Mouse (Mus musculus) kidney, embryonic 15.5 days (tissue): ENCODE data around the gene Fam111a. TPM values are rescaled to one million over a fixed set of nuclear protein-coding genes. Genes with fewer than 3 reads are reported as not detected.
"Not testable (repeated sequence)": the region's sequence is repeated elsewhere in the genome, so short reads cannot be mapped to it uniquely, and the experiment has no call there.

ENCODE experiments used
- ATAC-seq: fragments of 200-750 bp; cut with Nextera tagmentation; replicated peaks from 2 replicates; pipeline ENCODE4 v1.8.0; 2017; ENCODE audit warnings: moderate TSS enrichment; ENCODE audit not compliant: low FRiP score
- H3K27ac ChIP-seq: fragments of 300-500 bp; sonication (generic); 2 replicates; pipeline ENCODE4 v1.5.1; 2015; ENCODE audit warnings: mild to moderate bottlenecking, inconsistent platforms
- H3K27me3 ChIP-seq: fragments of 300-500 bp; sonication (generic); 2 replicates; pipeline ENCODE4 v1.6.1; 2015; ENCODE audit warnings: inconsistent platforms
- H3K36me3 ChIP-seq: fragments of 300-500 bp; sonication (generic); 2 replicates; pipeline ENCODE4 v1.6.1; 2015; ENCODE audit warnings: inconsistent platforms
- H3K4me1 ChIP-seq: fragments of 300-500 bp; sonication (generic); 2 replicates; pipeline ENCODE4 v1.6.1; 2015; ENCODE audit warnings: inconsistent platforms
- H3K4me2 ChIP-seq: fragments of 300-500 bp; sonication (generic); 2 replicates; pipeline ENCODE4 v1.6.1; 2015; ENCODE audit warnings: moderate library complexity, mild to moderate bottlenecking, inconsistent platforms
- H3K4me3 ChIP-seq: fragments of 300-500 bp; sonication (generic); replicated peaks from 2 replicates; pipeline ENCODE4 v1.5.1; 2015; ENCODE audit warnings: mild to moderate bottlenecking, inconsistent platforms
- H3K9ac ChIP-seq: fragments of 300-500 bp; sonication (generic); 2 replicates; pipeline ENCODE4 v1.6.1; 2015; ENCODE audit warnings: mild to moderate bottlenecking, inconsistent platforms
- H3K9me3 ChIP-seq: fragments of 300-500 bp; sonication (generic); replicated peaks from 2 replicates; pipeline ENCODE4 v1.6.1; 2016; ENCODE audit warnings: inconsistent platforms
- WGBS: fragments of 180-500 bp; shearing (Covaris S2); methylation state at CpG from one replicate; pipeline ENCODE4 v1.1.7; 2015; ENCODE audit warnings: mixed read lengths; 5-methylcytosine and 5-hydroxymethylcytosine counted together
- polyA plus RNA-seq: library from polyadenylated mRNA; unstranded; fragments of >200 nt; fragmentation: Nextera tagmentation; extraction: Ambion mirVana; gene quantifications from 2 replicates; pipeline ENCODE4 v1.2.1, GENCODE M21; 2015

Gene Fam111a
- polyA plus RNA-seq = 25.3 and 26.3 TPM in 2 replicates

DNA sequence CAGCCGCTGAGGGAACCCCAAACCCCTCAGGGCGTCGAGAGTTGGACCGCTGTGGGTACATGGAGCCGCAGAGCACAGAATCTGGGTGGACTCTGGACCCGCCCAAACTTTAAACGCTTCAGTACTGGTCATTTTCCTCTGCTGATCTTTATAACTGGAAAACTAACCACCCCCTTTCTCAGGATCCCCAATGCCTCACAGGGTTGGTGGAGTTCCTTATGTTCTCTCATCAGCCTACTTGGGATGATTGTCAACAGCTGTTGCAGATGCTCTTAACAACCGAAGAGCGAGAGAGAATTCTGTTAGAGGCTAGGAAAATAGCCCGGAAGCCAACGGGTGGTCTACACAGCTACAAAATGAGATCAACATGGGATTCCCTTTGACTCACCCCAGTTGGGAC lies at the start of gene Fam111a:
TSS of gene Fam111a (plus strand) at position 301 of the 400 bp plus-strand sequence.
- H3K4me3 ChIP-seq, H3K9me3 ChIP-seq, H3K4me2 ChIP-seq, H3K4me1 ChIP-seq, H3K27me3 ChIP-seq, H3K27ac ChIP-seq, H3K36me3 ChIP-seq, H3K9ac ChIP-seq, ATAC-seq: not testable (repeated sequence)
- 95% methylated on average over 11 of the region's 11 CpGs for WGBS

DNA sequence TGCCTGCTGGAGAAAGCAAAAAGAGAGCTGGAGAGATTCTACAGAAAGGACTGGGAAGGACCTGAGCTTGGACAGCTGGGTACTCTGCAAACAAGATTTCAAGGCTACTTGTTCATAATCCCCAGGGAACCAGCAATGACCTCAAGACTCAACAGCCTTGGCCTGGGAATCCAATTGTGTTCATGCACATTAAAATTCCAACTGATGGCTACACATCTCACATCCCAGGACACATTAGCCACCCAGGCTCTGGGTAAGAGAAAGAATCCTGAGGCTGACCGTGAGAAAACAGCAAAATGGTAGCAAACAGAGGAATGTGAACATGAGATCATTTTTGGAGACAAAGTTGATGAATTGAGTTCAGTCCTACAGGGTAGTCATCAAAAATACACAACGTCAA lies 49.3 kb upstream of the Fam111a start:
- no peak overlapping the region for H3K4me3 ChIP-seq
- H3K36me3 ChIP-seq = peaks cover 12% of the 10 kb centered on the region
- WGBS = 93% methylated on average over 2 of the region's 2 CpGs
- H3K4me1 ChIP-seq = peaks cover 20% of the 10 kb centered on the region
- no peak for ATAC-seq
- H3K9ac ChIP-seq = no peak overlapping the region
- H3K27me3 ChIP-seq = 0 out of 2 replicates have a peak, but pooled peaks cover 6% of the 10 kb centered on the region
- no peak overlapping the region for H3K4me2 ChIP-seq
- H3K9me3 ChIP-seq = no peaks in the 10 kb centered on the region
- no peak overlapping the region for H3K27ac ChIP-seq

- no peaks in the 10 kb centered on the region for H3K36me3 ChIP-seq
- H3K27me3 ChIP-seq = 0 out of 2 replicates have a peak, but pooled peaks cover 6% of the 10 kb centered on the region
- no peak for ATAC-seq
- H3K9ac ChIP-seq = no peak overlapping the region
- H3K4me1 ChIP-seq = peaks cover 20% of the 10 kb centered on the region
- 83% methylated on average over 2 of the region's 2 CpGs for WGBS
- H3K9me3 ChIP-seq = no peaks in the 10 kb centered on the region
- no peak overlapping the region for H3K4me2 ChIP-seq
- no peak overlapping the region for H3K27ac ChIP-seq
- no peak overlapping the region for H3K4me3 ChIP-seq
Observed at GRCm38 (mm10) chr19:12497909-12498308, 47.6 kb upstream of the Fam111a start.

GRCm38 (mm10) chr19:12498321-12498720 lies 47.2 kb upstream of the Fam111a start:
- peaks cover 20% of the 10 kb centered on the region for H3K4me1 ChIP-seq
- H3K27me3 ChIP-seq = 0 out of 2 replicates have a peak, but pooled peaks cover 6% of the 10 kb centered on the region
- no peak overlapping the region for H3K9ac ChIP-seq
- H3K4me2 ChIP-seq = no peak overlapping the region
- H3K9me3 ChIP-seq = no peaks in the 10 kb centered on the region
- H3K27ac ChIP-seq = no peak overlapping the region
- 67% methylated on average over 4 of the region's 4 CpGs for WGBS
- ATAC-seq = no peak
- no peak overlapping the region for H3K4me3 ChIP-seq
- no peaks in the 10 kb centered on the region for H3K36me3 ChIP-seq

DNA sequence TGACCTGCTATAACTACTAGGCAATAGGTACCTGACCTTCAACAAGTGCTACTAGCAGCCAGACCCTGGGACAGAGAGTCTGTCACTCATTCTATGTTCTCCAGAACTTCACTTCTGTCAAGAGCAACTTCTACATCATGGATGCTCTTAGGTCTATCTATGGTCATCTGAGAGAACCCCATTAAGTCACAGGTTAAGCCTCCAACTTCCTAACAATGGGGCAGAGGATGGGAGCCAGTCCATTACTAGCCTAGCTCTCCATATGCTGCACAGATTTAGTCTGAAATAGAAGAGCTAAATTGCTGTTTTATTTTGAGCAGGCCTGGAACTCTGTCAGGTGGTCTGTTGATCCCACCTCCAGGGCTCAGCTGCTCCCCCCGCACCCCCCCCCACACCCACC lies 46.6 kb upstream of the Fam111a start:
- no peaks in the 10 kb centered on the region for H3K36me3 ChIP-seq
- no peak overlapping the region for H3K27ac ChIP-seq
- H3K4me1 ChIP-seq = peaks cover 15% of the 10 kb centered on the region
- H3K4me2 ChIP-seq = 0 out of 2 replicates have a peak overlapping the region, but pooled peaks have one; percentile 89
- H3K9me3 ChIP-seq = no peaks in the 10 kb centered on the region
- no peak for ATAC-seq
- WGBS = 86% methylated on average over 1 of the region's 1 CpGs
- no peak overlapping the region for H3K4me3 ChIP-seq
- 0 out of 2 replicates have a peak, but pooled peaks cover 6% of the 10 kb centered on the region for H3K27me3 ChIP-seq
- H3K9ac ChIP-seq = no peak overlapping the region

- Histone ChIP-seq H3K36me3 (no peaks in the 10 kb centered on the region), H3K9me3 (no peaks in the 10 kb centered on the region), H3K4me2 (peak overlapping the region; percentile 89), H3K4me1 (peaks cover 13% of the 10 kb centered on the region), H3K27me3 (0 out of 2 replicates have a peak, but pooled peaks cover 6% of the 10 kb centered on the region), H3K4me3 (peak overlapping the region; percentile 72), H3K9ac (no peak overlapping the region), H3K27ac (no peak overlapping the region)
- WGBS = 18% methylated on average over 2 of the region's 2 CpGs
- no peak for ATAC-seq
Observed at GRCm38 (mm10) chr19:12499485-12499884, 46.1 kb upstream of the Fam111a start.

DNA sequence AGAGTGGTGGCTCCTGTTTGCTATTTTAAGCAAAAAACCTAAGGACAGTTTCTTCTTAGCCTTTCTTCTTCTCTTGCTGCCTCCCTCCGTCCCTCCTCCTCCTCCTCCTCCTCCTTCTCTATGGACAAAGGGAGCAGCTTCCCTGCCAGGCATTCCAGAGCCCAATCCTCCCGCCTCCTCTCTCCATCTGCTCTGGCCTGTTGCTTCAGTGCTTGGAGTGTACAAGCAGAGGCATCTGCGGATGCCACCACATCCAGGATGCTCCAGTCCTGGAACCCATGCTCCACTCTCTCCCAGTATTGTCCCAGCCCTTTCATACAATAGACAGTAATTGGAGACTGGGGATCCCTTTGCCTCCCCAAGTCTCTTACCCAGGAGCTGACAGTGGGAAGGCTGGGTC lies 45.4 kb upstream of the Fam111a start:
- peak overlapping the region; percentile 89 for H3K4me2 ChIP-seq
- no peak overlapping the region for H3K27ac ChIP-seq
- 0 out of 2 replicates have a peak, but pooled peaks have one; percentile 15 for ATAC-seq
- H3K4me3 ChIP-seq = peak overlapping the region; percentile 72
- H3K9ac ChIP-seq = peak overlapping the region; percentile 17; the same call in 1 of the 2 replicates
- no peaks in the 10 kb centered on the region for H3K36me3 ChIP-seq
- peaks cover 13% of the 10 kb centered on the region for H3K4me1 ChIP-seq
- WGBS = 6% methylated on average over 3 of the region's 3 CpGs
- H3K9me3 ChIP-seq = no peaks in the 10 kb centered on the region
- H3K27me3 ChIP-seq = 0 out of 2 replicates have a peak, but pooled peaks cover 6% of the 10 kb centered on the region

DNA sequence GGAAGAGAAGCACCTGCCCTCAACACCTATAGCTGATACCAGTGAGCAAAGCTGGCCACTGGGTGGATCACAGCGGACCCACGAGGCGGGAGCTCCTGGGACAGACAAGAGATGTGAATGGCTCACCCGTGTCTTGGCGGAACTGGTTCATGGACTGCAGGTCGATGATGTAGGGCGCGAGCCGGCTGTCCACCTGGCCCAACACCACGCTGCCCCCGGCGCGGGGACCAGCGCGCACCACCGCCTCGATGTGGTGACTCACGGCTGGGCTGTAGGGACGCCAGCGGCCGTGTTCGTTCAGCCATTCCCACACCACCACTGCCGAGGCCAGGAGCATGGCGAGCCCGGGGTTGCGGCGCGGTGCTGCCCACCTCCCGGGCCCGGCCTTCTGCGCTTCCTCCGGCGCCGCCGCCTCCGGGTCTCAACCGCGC lies 44.6 kb upstream of the Fam111a start:
- peak; percentile 76 for ATAC-seq
- Histone ChIP-seq H3K4me2 (peak overlapping the region; percentile 89), H3K4me3 (peak overlapping the region; percentile 72), H3K27me3 (0 out of 2 replicates have a peak, but pooled peaks cover 6% of the 10 kb centered on the region), H3K4me1 (peaks cover 13% of the 10 kb centered on the region), H3K36me3 (no peaks in the 10 kb centered on the region), H3K9me3 (no peaks in the 10 kb centered on the region), H3K27ac (peak overlapping the region; percentile 86), H3K9ac (peak overlapping the region; percentile 70)
- WGBS = under 1% methylated on average over 37 of the region's 38 CpGs

DNA sequence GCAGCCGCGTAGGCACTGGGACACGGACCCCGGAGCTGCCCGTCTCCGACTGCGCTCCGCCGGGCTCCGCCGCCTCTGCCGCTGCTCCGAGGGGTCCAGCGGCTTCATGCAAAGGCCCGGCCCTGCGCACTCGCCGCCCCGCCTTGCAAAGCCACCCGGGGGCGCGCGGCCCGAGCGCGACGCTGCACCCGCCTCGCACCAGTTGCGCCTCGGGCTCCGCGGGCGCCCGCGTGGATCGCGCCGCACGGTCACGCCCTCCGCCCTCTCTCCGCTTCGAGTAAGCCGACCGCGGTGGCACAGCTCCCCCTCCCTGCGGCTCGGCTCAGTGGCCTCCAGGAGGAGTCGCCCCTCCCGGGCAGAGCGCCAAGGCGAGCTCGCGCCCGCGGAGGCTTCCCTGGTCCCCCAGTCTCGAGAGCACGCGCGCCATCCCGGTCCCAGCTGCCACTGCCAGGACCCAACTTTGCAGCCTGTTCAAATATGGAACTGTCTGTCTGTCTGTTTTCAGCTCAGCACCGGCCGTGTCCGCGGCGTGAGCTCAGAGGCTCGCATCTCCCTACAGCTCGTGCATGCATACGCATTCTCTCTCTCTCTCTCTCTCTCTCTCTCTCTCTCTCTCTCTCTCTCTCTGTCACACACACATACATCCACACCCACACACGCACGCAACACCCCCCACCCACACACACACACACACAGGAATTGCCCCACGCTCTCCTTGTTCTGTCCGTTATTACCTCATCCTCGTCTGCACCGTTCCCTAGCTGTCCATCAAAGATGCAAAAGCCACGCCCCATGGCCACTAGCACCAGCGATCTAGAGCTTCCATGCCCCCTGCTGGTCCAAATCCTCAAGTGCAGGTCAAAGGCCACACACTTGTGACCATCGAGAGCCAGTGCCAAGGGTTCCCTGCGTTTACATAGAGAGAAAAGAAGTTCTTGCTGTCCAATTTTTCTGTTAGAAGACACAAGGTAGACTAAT lies 43.9 kb upstream of the Fam111a start, which contains the start of gene Dtx4:
TSS of gene Dtx4 (minus strand) at position 85 of the 978 bp plus-strand sequence.
- Histone ChIP-seq H3K4me2 (peak within 1 kb of the TSS; percentile 89), H3K9me3 (no peaks in the 10 kb centered on the region), H3K36me3 (no peaks in the 10 kb centered on the region), H3K4me3 (peak within 1 kb of the TSS; percentile 72), H3K4me1 (peaks cover 13% of the 10 kb centered on the region), H3K27ac (peak within 1 kb of the TSS; percentile 86), H3K27me3 (0 out of 2 replicates have a peak, but pooled peaks cover 6% of the 10 kb centered on the region), H3K9ac (peak within 1 kb of the TSS; percentile 70)
- peak; percentile 95 for ATAC-seq
- under 1% methylated on average over 74 of the region's 80 CpGs for WGBS

DNA sequence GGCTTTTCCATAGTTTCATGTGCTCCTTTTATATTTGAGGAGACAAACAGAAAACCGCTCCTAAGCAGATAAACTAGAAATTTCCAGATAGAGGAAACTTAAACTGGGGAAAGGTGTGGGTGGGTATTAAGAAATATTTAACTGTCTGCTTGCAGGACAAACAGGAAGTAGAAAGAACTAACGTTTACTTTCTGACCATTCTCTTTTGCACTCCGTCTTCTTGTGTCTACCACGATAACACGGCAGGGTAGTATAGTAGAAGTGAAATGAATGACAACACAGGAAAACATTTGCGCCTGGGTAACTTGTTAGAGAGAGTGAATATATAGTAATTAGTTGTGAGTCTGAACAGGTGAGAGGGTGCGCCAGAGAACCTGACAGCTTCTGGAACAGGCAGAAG lies 42.8 kb upstream of the Fam111a start:
- no peak overlapping the region for H3K4me2 ChIP-seq
- peaks cover 13% of the 10 kb centered on the region for H3K4me1 ChIP-seq
- 0 out of 2 replicates have a peak, but pooled peaks cover 6% of the 10 kb centered on the region for H3K27me3 ChIP-seq
- no peaks in the 10 kb centered on the region for H3K9me3 ChIP-seq
- no peak for ATAC-seq
- no peaks in the 10 kb centered on the region for H3K36me3 ChIP-seq
- H3K27ac ChIP-seq = no peak overlapping the region
- WGBS = 87% methylated on average over 7 of the region's 7 CpGs
- H3K4me3 ChIP-seq = no peak overlapping the region
- H3K9ac ChIP-seq = no peak overlapping the region

- Histone ChIP-seq H3K4me3 (no peak overlapping the region), H3K27me3 (0 out of 2 replicates have a peak, but pooled peaks cover 4% of the 10 kb centered on the region)
Observed at GRCm38 (mm10) chr19:12514621-12515020, 30.9 kb upstream of the Fam111a start.

More at GRCm38 (mm10) chr19:12514621-12515020, 30.9 kb upstream of the Fam111a start:
- H3K36me3 ChIP-seq = no peaks in the 10 kb centered on the region
- H3K9ac ChIP-seq = no peak overlapping the region
- no peaks in the 10 kb centered on the region for H3K4me1 ChIP-seq
- no peaks in the 10 kb centered on the region for H3K9me3 ChIP-seq
- no peak for ATAC-seq
- no peak overlapping the region for H3K4me2 ChIP-seq
- no peak overlapping the region for H3K27ac ChIP-seq
